Mouse (Mus musculus) liver, adult (tissue): ENCODE results near the gene Pafah1b2.

Experiments
- GATA4 ChIP-seq: IDR thresholded peaks from 2 replicates; pipeline ENCODE4 v1.6.1; 2014; ENCODE audit warnings: mild to moderate bottlenecking, low read length; ENCODE audit not compliant: insufficient replicate concordance

Gene Pafah1b2

DNA sequence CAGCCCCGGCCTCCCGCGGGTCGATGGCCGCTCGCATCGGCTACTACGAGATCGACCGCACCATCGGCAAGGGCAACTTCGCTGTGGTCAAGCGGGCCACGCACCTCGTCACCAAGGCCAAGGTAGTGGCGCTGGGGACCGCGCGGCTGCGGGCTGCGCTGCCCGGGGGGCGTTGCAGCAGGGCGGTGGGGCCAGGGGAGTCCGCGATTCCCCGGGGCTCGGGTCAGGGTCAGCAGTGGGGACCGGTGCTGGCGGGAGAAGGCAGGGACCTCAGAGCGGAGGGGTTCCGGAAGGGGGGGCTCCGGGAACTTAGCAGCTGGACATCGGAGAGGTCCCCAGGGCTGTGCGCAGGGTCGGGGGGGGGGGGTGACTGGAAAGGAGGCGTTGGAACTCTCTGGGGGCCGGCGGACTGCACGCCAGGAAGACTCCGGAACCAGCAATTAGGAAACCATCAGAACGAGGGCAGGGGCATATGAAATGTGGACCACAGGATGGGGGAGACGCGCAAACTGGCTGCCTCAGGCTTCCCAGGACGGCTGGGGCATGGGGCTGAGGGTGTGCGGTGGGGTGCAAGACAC is 608 bp upstream of the Pafah1b2 start:
- TF ChIP-seq GATA4 = no peak

DNA sequence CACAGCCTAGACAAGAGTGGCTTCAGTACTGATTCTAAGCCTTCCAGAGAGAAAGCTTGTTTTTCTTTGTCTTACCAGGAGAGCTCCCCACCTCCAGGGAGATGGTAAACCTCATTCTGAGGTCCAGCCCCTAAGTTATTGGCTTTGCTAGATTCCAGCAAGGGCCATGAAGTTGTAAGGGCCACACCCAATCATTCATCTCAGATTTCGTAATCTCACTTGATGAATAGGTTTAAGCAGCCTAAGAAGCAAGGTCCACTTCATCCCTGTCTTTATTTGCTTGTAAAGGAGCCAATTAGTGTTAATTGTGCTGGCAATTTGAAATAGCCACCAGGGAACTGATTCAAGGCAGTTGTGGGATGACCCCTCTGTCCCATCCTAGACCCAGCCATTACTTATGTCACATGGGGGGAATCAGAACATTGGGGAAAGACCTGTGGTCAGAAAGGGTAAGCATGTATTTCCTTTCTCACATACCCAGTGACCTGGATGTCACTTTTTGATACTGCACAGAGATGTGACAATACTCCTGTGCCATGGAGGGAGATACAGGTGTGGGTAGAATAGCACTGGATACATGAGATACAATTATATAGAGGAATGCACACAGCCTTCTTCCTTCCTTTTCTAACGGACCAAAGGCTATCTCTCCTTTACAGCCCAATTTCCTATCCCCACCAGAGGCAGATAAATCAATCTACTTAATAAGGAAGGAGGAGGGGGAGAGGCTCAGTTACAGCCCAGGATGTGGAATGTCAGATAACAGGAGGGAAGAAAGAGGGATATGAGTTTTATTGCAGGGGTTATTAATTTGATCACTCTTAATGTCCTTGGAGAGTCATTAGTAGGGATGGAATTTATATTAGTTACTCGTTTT is 1.2 kb downstream of the Pafah1b2 start:
- peak; percentile 65; the same call in 1 of the 2 replicates for TF ChIP-seq GATA4

DNA sequence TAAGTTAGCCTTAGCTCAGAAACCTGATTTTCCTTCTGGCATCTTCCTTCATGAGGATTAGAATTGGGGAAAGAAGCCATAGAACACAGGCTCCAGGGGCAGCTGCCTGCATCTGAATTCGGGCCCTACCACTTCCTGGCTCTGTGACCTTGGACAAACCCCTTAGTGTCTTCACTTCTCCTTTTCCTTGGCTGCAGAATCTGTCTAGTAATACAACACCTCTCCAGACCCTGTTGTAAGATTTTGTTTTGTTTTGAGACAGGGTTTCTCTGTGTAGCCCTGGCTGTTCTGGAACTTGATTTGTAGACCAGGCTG is 2.9 kb downstream of the Pafah1b2 start:
- no peak for TF ChIP-seq GATA4

DNA sequence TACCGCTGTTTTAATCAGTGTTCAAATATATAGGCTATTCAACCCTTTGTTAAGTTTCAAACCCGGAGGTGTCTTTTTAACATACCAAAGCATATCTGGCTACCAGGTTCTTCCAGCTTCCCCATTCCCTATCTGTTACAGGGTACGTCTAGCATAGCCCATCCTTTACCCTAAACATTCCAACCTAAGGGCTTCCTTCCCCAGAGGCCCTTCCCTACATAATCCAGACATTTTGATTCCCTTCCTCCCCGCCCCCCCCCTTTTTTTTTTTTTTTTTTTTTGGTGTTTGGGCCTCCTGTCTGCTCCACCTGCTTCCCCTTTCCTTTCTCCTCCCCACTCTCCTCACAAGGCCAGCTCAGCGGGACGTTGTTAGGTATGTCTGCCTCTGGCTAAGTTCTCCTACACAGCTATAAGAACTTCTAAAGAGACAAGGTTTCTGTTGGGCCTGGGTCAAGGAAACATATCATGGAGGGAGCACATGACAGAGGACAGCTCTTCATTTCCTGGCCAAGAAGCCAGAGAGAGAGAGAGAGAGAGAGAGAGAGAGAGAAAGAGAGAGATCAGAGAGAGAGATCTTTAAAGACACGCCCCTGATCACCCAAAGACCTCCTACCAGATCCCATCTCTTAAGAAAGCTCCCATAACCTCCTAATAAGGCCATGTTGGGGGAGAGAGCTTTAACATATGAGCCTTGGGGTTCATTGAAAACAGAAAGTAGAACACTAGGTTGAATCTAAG is 3.4 kb downstream of the Pafah1b2 start:
- TF ChIP-seq GATA4 = no peak

DNA sequence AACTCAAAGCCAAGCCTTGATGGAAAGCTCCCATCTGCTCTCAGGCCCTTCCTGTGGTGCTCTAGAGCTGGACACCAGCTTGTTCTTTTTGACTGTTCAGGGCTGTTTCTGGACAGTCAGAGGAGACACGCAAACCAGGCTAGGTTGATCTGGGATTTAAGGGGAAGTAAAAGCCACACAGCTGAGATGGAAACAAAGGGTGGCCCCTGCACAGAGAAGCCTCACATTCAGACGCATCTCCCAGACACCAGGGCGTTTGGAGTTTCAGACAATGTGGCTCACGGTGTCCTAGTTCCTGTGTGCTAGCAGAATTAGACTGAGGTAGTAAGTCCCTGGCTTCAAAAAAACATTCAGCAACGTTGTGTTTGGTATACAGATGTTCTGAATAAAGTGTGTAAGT is 6.3 kb downstream of the Pafah1b2 start:
- no peak for TF ChIP-seq GATA4

DNA sequence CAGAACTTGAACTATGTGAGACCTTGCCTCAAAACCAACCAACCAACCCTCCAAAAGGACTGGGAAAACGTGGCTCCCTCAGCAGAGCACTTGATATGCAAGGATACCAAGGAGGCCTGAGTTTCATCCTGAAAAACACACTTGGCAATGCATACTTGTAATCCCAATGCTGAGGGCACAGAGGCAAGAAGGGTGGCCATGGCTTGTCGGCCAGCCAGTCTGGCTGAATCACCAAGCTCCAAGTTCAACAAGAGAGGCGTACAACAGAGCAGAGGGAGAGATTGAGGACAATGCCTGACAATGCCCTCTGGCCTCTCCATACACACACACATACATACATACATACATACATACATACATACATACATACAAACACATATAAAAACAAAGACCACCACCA is 8.0 kb downstream of the Pafah1b2 start:
- no peak for TF ChIP-seq GATA4

DNA sequence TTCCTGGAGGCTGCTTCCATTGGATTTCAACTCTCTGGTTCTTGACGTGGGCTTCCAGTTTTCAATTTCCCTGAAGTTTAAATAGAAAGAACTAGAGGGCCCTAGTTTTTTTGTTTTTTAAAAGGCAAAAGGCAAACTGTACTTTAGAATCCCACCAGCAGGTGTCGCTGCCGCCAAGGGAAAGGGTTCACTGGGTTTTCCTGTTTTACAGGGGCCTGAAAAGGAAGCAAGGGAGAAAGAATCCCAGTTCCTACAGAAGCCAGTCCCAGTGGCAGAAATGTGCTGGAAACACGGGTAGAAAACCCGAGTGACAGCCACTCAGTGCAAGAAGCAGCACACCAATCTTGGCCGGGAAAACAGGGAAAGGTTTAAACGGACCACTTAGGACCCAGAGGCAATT is 8.8 kb downstream of the Pafah1b2 start:
- no peak for TF ChIP-seq GATA4

DNA sequence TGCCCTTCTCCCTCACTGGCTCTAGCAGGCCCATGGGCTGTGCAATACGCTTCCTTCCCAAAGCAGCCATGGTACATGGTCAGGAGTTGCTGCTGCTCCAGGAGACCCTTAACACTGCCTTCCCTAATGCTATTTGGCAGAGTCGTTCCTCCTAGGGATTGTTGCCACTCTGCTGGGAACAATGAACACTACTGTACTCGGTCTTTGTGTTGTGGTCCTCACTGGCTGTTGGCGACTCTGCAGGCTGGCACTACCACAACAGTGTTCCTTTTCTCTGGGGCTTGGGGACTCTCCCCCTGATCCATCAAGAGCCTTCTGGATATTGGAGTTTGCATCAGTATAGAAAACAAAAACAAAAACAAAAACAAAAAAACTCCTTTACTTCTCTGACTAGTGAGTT is 13.5 kb downstream of the Pafah1b2 start:
- TF ChIP-seq GATA4 = no peak

DNA sequence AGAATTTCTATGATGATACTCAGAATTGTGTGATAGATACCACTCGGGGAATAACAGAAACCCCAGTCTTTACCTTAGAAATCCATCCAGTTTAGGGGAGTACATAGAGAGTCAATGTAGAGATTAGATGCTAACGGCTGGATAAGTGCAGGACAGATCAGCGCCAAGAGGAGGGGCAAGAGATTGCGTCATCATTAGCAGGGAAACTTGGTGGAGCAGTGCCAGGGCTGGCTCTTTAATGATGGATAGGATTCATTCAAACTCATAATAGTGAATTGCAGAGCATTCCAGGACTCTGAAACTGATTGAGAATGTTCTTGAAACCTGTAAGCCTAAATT is 27.3 kb downstream of the Pafah1b2 start:
- TF ChIP-seq GATA4 = 0 out of 2 replicates have a peak, but pooled peaks have one; percentile 4

DNA sequence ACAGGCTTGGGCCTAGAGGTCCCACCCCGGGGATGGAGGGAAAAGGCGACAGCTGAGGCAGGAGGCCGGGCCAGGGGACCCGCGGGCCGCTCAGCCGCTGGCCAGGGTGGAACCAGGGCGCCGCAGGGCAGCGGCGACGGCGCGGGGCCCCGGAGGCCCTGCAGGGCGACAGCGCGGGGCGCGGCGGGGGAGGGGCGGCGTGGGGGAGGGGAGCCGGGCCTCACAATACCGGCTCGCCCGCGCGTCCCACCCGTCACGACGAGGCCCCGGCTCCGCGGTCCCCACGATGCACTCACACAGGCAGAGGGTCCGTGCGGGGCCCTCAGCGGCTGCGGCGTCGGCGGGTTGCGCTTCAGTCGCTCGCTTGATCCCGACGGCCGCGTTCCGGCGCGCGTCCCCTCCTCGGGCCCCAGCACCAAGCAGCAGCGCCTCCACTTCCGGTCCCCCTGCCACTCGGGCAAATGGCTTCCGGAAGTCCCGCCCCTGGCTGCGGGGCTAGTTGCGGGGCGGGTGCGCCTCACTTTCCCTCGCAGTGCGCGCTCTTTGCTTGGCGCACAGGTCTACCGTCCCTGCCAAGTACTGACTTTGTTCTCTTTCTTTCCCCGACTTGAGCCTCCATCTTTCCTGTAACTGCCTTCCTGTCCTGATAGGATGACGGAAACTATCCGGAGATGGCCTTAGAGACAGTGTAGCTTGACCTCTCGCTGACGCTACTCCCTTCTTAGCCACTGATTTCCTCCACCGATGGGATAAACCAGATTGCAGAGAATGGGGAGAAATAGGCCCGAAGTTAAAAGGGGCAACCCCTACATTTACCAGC is 27.9 kb downstream of the Pafah1b2 start:
- TF ChIP-seq GATA4 = peak; percentile 24; the same call in 1 of the 2 replicates

DNA sequence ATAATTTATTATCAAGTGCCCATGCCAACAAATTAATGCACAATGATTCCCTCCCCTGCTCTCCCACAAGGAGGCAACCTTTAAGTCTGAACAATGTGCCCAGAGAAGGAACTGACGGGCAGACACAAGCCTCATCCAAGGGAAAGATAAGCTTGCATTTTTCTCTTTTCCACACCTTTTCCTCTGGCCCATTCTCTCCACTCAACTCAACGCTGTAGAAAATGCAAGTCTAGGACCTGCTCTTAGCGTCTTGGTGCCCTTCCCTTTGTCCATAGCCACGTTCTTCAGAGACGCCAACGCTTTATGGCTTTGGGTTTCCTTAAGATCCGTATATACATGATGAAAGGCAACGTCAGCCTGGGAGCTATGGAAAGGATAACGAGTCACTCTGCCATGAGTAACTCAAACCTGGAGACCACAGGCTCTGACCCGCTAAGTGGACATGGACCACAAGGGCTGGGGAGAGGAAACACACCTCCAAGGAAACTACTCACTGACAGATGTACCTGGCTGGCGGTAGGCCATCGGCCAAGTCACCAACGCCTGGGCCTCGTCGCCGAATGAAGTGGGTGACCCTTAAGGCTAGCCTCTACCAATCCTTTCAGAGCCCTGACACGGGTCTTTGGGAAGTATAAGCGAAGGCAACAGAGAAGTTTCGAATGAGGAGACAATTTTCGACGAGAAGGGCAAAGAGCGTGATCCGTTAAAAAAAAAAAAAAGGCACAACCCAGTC is 28.6 kb downstream of the Pafah1b2 start:
- no peak for TF ChIP-seq GATA4

DNA sequence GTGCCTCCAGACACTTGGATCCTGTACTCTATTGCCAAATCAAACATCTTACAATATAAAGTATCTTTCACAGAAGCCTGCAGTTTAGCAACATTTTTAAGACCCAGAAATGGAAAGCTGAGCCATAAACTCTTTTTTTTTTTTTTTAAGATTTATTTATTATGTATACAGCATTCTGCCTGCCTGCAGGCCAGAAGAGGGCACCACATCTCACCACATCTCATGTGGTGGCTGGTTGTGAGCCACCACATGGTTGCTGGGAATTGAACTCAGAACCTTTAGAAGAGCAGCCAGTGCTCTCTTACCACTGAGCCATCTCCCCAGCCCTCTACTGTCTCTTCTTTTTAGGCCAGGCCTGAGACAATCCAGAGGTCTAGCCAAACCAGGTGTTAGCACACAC is 31.2 kb downstream of the Pafah1b2 start:
- no peak for TF ChIP-seq GATA4

DNA sequence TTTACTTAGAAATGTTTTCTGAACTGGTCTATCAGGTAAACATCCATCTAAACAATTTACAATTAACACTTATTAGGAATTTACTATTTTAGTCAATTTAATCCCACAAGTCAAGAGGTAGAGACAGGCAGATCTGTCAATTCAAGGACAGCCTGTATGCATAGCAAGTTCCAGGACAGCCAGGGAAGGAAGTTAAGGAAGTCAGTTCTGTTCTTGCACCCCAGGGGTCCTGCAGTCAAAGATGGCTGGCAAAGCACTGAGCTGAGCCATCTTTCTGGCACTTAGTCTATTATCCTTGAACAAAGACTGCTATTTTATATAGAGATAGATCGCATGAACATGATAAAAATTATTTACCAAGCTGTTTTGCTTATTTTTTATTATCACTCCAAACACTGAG is 31.9 kb downstream of the Pafah1b2 start:
- no peak for TF ChIP-seq GATA4

DNA sequence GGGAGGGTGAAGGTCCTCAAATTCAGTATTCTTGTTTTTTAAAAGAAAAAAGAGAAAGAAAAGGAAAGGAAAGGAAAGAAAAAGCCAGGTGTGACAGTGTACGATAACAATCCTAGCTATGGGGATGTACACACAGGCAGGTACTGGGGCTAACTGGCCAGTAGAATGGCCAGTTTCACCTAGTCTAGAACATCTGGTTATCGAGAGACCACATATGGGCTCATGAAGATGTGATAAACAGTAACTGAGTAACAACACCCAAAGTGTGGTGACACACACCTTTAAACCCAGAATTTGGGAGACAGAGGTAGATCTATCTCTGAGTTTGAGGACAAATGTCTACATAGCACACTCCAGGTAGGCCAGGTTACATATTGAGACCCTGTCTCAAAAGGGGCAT is 32.7 kb downstream of the Pafah1b2 start:
- TF ChIP-seq GATA4 = no peak

DNA sequence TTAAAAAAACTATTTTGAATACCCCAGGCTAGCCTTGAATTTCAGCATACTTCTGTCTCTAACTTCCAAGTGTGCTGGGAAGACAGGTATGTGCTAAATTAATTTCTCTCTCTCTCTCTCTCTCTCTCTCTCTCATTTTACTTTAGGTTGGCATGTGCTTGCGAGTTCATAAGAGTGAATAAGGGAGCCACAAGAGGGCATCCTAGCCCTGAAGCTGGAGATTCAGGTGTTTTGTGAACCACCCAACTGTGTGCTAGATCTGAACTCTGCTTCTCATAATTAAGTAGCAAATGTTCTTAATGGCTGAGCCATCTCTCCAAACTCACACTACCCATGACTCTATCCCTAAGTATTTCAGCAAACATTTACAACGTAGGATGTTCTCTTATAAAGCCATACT is 35.6 kb downstream of the Pafah1b2 start:
- no peak for TF ChIP-seq GATA4
